Mouse (Mus musculus): ENCODE results near the gene Myo3b. TPM values are rescaled to one million over a fixed set of nuclear protein-coding genes. Genes with fewer than 3 reads are reported as not detected.
A peak's percentile ranks its signal among the peaks of the same experiment; 100 is the strongest.

Gene Myo3b
- polyA plus RNA-seq, 1 experiment from 2014 or later, result 0.70 TPM

- H3K4me3 ChIP-seq (ENCODE audit: low read length), result no peak overlapping the region
- H3K36me3 ChIP-seq (ENCODE audit: control insufficient read depth, insufficient read depth, low read length), result no peaks in the 10 kb centered on the region
- H3K9ac ChIP-seq (ENCODE audit: low read length), result no peak overlapping the region
- no peaks in the 10 kb centered on the region for H3K9me3 ChIP-seq (ENCODE audit: control insufficient read depth, low read length)
- peaks cover 11% of the 10 kb centered on the region for H3K4me1 ChIP-seq (replicated peaks; ENCODE audit: control insufficient read depth, insufficient read depth, low read length)
- H3K4me2 ChIP-seq (ENCODE audit: low read depth, low read length), result peak overlapping the region; percentile 45
- 3% methylated on average over 4 of the region's 4 CpGs for WGBS
- ATAC-seq (ENCODE audit: low read depth), result peak; percentile 89
- no peaks in the 10 kb centered on the region for H3K27me3 ChIP-seq (ENCODE audit: control insufficient read depth, insufficient read depth, low read depth, low read length)
- no peak overlapping the region for H3K27ac ChIP-seq (ENCODE audit: low read length)
Measured at GRCm38 (mm10) chr2:70443035-70443434, 404.1 kb downstream of the Myo3b start.

GRCm38 (mm10) chr2:70444141-70444540 lies 405.2 kb downstream of the Myo3b start:
- no peaks in the 10 kb centered on the region for H3K27me3 ChIP-seq (ENCODE audit: control insufficient read depth, insufficient read depth, low read depth, low read length)
- H3K27ac ChIP-seq (ENCODE audit: low read length), result no peak overlapping the region
- peaks cover 11% of the 10 kb centered on the region for H3K4me1 ChIP-seq (replicated peaks; ENCODE audit: control insufficient read depth, insufficient read depth, low read length)
- no peak overlapping the region for H3K9ac ChIP-seq (ENCODE audit: low read length)
- 8% methylated on average over 7 of the region's 7 CpGs for WGBS
- no peak overlapping the region for H3K4me3 ChIP-seq (ENCODE audit: low read length)
- H3K9me3 ChIP-seq (ENCODE audit: control insufficient read depth, low read length), result no peaks in the 10 kb centered on the region
- H3K4me2 ChIP-seq (ENCODE audit: low read depth, low read length), result no peak overlapping the region
- ATAC-seq (ENCODE audit: low read depth), result no peak
- no peaks in the 10 kb centered on the region for H3K36me3 ChIP-seq (ENCODE audit: control insufficient read depth, insufficient read depth, low read length)

GRCm38 (mm10) chr2:70456205-70456604 lies 417.3 kb downstream of the Myo3b start:
- Histone ChIP-seq H3K27me3 (ENCODE audit: control insufficient read depth, insufficient read depth, low read depth, low read length) (no peaks in the 10 kb centered on the region), H3K36me3 (ENCODE audit: control insufficient read depth, insufficient read depth, low read length) (no peaks in the 10 kb centered on the region), H3K4me3 (ENCODE audit: low read length) (peak overlapping the region; percentile 36), H3K9me3 (ENCODE audit: control insufficient read depth, low read length) (no peaks in the 10 kb centered on the region), H3K4me1 (replicated peaks; ENCODE audit: control insufficient read depth, insufficient read depth, low read length) (no peaks in the 10 kb centered on the region), H3K27ac (ENCODE audit: low read length) (0 out of 2 replicates have a peak overlapping the region, but pooled peaks have one; percentile 36), H3K9ac (ENCODE audit: low read length) (peak overlapping the region; percentile 50; the same call in 1 of the 2 replicates), H3K4me2 (ENCODE audit: low read depth, low read length) (peak overlapping the region; percentile 68)
- no peak for ATAC-seq (ENCODE audit: low read depth)
- 11% methylated on average over 12 of the region's 12 CpGs for WGBS

- no peak overlapping the region for H3K27ac ChIP-seq (ENCODE audit: low read length)
- no peaks in the 10 kb centered on the region for H3K9me3 ChIP-seq (ENCODE audit: control insufficient read depth, low read length)
- H3K4me1 ChIP-seq (replicated peaks; ENCODE audit: control insufficient read depth, insufficient read depth, low read length), result no peaks in the 10 kb centered on the region
- H3K4me2 ChIP-seq (ENCODE audit: low read depth, low read length), result no peak overlapping the region
- WGBS, result 75% methylated on average over 1 of the region's 1 CpGs
- no peaks in the 10 kb centered on the region for H3K36me3 ChIP-seq (ENCODE audit: control insufficient read depth, insufficient read depth, low read length)
- no peak overlapping the region for H3K4me3 ChIP-seq (ENCODE audit: low read length)
- H3K27me3 ChIP-seq (ENCODE audit: control insufficient read depth, insufficient read depth, low read depth, low read length), result no peaks in the 10 kb centered on the region
- no peak for ATAC-seq (ENCODE audit: low read depth)
- no peak overlapping the region for H3K9ac ChIP-seq (ENCODE audit: low read length)
Measured at GRCm38 (mm10) chr2:70463606-70464005, 424.7 kb downstream of the Myo3b start.

GRCm38 (mm10) chr2:70471136-70471535 lies 432.2 kb downstream of the Myo3b start:
- Histone ChIP-seq H3K27me3 (ENCODE audit: control insufficient read depth, insufficient read depth, low read depth, low read length) (peaks cover 24% of the 10 kb centered on the region), H3K4me2 (ENCODE audit: low read depth, low read length) (no peak overlapping the region), H3K36me3 (ENCODE audit: control insufficient read depth, insufficient read depth, low read length) (no peaks in the 10 kb centered on the region), H3K27ac (ENCODE audit: low read length) (no peak overlapping the region), H3K4me3 (ENCODE audit: low read length) (no peak overlapping the region), H3K9me3 (ENCODE audit: control insufficient read depth, low read length) (no peaks in the 10 kb centered on the region), H3K4me1 (replicated peaks; ENCODE audit: control insufficient read depth, insufficient read depth, low read length) (peaks cover 15% of the 10 kb centered on the region; the same call in 1 of the 2 replicates), H3K9ac (ENCODE audit: low read length) (no peak overlapping the region)
- no peak for ATAC-seq (ENCODE audit: low read depth)
- 51% methylated on average over 5 of the region's 5 CpGs for WGBS

- Histone ChIP-seq H3K27me3 (ENCODE audit: control insufficient read depth, insufficient read depth, low read depth, low read length) (peaks cover 30% of the 10 kb centered on the region), H3K27ac (ENCODE audit: low read length) (no peak overlapping the region), H3K4me3 (ENCODE audit: low read length) (peak overlapping the region; percentile 55), H3K4me1 (replicated peaks; ENCODE audit: control insufficient read depth, insufficient read depth, low read length) (peaks cover 18% of the 10 kb centered on the region; the same call in 1 of the 2 replicates), H3K4me2 (ENCODE audit: low read depth, low read length) (peak overlapping the region; percentile 97), H3K9me3 (ENCODE audit: control insufficient read depth, low read length) (no peaks in the 10 kb centered on the region), H3K9ac (ENCODE audit: low read length) (peak overlapping the region; percentile 61), H3K36me3 (ENCODE audit: control insufficient read depth, insufficient read depth, low read length) (no peaks in the 10 kb centered on the region)
- 1% methylated on average over 48 of the region's 48 CpGs for WGBS
- no peak for ATAC-seq (ENCODE audit: low read depth)
Measured at GRCm38 (mm10) chr2:70471861-70472620, 433.1 kb downstream of the Myo3b start.

Other genes with a start within 250 kb of the Myo3b start
- gene Ccdc173, start 249.6 kb upstream of the Myo3b start, polyA plus RNA-seq (2015; fragmentation: Nextera tagmentation; extraction: Ambion mirVana), result 3.0 and 3.4 TPM in 2 replicates
- gene Phospho2, start 249.5 kb upstream of the Myo3b start, polyA plus RNA-seq (2015; fragmentation: Nextera tagmentation; extraction: Ambion mirVana), result 21.3 and 21.9 TPM in 2 replicates
- 39.6 and 43.1 TPM in 2 replicates for gene Klhl23, start 217.2 kb upstream of the Myo3b start, polyA plus RNA-seq (2015; fragmentation: Nextera tagmentation; extraction: Ambion mirVana)
- 254 and 292 TPM in 2 replicates for gene Ssb, start 177.6 kb upstream of the Myo3b start, polyA plus RNA-seq (2015; fragmentation: Nextera tagmentation; extraction: Ambion mirVana)
- 36.9 and 38.0 TPM in 2 replicates for gene Mettl5, start 153.5 kb upstream of the Myo3b start, polyA plus RNA-seq (2015; fragmentation: Nextera tagmentation; extraction: Ambion mirVana)
- 10.4 and 12.7 TPM in 2 replicates for gene Ubr3, start 141.9 kb upstream of the Myo3b start, polyA plus RNA-seq (2015; fragmentation: Nextera tagmentation; extraction: Ambion mirVana)

Measured in lung, embryonic 16.5 days (tissue).